Mouse (Mus musculus): ENCODE measurements around the gene Aars. TPM values are rescaled to one million over a fixed set of nuclear protein-coding genes. Genes with fewer than 3 reads are reported as not detected.
"Not testable (repeated sequence)": the region's sequence is repeated elsewhere in the genome, so short reads cannot be mapped to it uniquely, and the experiment has no call there.

Gene Aars
- total RNA-seq (2014; fragmentation: Nextera tagmentation) (49.3 and 51.4 TPM in 2 replicates), total RNA-seq (2017) (55.4 and 73.2 TPM in 2 replicates)

DNA sequence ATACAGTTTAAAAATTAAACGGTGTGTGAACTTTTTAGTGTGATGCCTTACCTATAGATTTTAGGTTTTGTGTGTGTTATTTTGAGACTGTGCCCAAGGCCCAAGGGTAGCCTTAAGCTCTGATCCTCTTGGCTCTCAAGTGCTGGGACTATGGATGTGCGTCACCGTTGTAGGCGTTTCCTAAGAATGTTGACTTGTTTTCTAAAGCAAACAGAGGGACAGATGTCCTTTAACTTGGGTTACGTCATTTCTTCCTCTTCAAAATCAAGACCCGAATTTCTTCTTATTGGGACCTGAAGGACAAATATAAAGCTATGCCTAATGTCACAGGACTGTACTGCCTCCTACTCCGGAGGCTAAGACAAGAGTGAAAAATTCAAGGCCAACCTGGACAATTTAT lies at the start of gene Aars:
Aars (plus strand) TSS at position 229 of the 400 bp plus-strand sequence.
- no peak for ATAC-seq (replicated peaks; ENCODE audit: low FRiP score, low TSS enrichment, poor library complexity, severe bottlenecking)

DNA sequence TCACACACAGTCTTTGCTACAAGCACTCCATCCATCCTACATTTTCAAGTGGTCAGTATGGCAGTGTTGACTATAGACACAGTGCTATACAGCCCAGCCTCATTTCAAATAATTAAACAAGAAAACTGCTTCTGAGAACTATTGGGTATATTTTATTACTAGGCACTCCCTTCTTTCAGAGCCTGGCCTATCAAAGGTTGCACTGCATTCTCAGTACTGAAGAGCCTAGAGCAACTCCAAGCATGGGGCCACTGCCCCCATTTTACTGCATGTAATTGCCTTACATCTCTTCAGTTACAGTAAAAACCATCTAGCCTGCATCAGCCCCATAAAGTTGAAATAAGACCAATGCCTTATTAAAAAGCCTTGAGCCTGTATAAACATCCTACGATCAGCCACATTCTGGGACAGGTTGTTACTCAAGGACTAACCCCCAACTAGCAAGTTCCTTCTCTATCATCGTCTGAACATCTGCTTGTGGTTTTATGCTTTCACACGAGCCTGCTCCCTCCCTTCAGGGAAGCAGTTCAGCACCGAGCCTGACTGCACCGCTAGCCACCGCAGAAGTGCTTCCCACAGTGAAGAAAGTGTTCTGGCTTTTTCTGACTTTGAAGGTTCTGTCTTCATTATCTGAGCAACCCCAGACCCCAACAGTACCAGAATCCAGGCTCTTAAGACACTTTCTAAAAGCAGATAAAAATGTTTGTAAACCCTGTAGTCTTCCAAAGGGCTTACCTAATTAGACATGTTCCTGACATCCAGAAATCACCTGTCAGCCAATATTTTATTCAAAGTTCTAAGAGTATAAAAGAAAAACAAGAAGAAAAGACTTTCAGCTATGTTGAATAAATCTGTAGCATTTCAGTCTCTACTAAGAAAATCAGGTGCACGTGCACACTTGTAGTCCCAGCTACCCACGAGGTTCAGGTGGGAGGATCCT lies 44.9 kb upstream of the Aars start:
- peak; percentile 97 for ATAC-seq (replicated peaks; ENCODE audit: low FRiP score, low TSS enrichment, poor library complexity, severe bottlenecking)

DNA sequence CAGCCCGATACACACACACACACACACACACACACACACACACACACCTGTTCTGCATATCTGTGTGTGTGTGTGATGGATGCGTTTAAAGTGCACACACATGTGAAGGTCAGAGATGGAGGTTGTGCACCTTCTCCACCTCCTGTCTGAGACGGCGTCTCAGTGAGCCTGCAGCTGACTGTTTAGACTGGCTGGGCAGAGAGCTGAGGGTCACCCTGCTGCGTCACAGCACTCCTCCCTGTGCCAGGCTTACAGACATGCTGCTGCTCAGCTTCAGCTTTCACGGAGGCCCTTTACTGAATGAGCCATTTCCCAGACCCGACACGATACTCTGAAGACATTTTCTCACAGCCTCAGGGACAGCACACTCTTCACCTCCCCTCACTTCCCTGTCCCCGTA lies 42.9 kb upstream of the Aars start:
- ATAC-seq (replicated peaks; ENCODE audit: low FRiP score, low TSS enrichment, poor library complexity, severe bottlenecking), result no peak

DNA sequence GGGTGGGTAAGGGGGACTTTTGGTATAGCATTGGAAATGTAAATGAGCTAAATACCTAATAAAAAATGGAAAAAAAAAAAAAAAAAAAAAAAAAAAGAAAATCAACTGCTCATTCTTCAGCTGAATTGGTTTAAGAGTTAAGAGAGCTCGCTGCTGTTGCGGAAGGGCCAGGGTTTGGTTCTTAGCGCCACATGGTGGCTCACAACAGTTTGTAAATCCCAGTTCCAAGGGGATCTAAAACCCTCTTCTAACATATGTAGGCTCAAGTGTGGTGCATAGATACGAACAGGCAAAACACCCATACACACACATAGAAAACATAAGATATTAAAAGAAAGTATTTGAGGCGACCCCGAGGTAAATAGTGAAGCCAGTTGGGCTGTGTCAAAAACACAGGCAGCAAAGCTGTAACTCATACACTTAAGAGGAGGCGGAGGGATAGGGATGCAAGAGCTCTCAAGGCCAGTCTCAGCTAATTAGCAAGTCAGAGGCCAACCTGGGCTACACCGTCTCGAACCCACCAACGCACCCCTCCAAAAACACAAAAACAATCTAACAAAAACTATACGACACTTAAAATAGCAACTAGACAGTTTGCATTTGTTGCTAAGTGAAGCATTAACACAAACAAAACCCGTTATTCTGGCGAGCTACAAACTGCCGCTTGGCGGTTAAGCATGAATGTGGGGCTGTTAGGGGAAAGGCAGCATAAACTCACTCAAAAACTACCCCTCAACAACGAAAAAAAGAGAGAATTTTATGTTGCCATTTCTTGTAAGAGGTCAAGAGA lies 36.1 kb upstream of the Aars start:
- peak; percentile 40; the same call in 1 of the 2 replicates for ATAC-seq (replicated peaks; ENCODE audit: low FRiP score, low TSS enrichment, poor library complexity, severe bottlenecking)

DNA sequence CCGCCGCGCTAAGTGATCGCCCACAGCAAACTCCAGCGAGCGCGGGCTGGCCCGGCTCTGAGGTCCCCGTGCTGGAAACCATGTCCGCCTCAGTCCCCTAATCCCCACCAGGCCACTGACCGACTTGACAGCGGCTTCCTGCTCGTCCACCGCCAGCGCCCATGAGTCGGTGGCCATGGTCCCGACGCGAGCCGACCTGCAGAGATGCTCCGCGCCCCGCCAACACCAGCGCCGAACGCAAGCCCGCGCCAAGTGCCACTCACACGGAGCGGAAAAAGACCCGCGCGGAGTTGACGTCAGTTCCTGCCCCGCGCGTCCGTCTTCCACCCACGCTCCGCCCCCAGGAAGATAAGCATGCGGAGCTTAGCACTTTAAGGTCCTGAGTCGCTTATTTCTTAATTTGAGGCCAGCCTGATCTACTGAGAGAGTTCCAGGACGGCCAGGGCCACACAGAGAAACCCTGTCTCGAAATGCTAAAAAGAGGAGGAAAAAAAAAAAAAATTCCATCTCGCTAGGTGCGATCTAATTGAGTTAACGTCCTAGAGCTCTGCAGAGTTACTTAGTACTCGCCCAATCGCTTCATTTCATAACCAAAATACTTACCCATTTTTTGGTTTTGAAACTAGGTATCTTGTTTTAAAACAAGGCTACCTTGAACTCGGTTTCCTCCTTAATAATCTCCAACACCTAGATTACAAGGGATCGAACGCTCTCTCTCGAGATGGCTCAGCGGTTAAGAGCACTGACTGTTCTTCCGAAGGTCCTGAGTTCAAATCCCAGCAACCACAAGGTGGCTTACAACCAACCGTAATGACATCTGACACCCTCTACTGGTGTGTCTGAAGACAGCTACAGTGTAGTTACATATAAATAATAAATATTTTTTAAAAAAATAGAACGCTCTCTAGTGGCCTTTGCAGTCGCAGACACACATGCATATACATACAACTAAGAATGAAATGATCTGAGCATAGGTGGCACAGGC lies 35.1 kb upstream of the Aars start, which contains the start of gene Ddx19a:
Ddx19a (minus strand) TSS at position 254 of the 985 bp plus-strand sequence.
- peak; percentile 96 for ATAC-seq (replicated peaks; ENCODE audit: low FRiP score, low TSS enrichment, poor library complexity, severe bottlenecking)

DNA sequence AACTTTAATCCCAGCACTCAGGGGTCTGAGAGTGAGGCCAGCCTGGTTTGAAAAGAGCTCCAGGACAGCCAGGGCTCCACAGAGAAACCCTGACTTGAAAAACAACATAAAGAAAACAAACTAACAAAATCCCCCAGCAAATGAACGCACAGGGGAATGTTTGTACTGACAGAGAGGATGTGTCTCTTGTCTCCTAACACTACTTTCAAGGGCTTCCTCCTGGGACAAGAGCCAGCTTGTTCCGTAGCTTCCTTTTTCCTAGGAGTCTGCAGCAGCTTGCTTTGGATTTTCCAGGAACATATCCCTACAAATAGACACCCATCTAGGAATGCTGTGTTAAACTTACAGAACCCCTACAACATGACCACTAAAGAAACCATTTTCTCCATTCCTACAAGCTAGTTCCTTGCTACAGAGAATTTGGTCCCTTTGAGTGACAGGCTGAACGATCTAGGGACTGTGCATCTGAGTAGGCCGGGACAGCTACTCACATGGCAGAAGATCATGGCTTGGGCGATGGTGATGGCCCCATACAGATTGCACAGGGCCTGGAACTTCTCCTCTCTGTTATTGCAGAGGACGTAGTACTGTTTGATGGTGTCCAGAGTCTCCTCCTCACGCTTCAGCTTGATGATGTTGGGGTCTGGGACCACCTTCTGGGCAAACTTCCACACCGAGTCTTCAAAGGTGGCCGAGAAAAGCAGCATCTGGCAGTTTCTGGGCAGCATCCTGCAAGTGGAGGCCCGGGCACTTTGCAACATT lies 22.5 kb upstream of the Aars start:
- not testable (repeated sequence) for ATAC-seq (replicated peaks; ENCODE audit: low FRiP score, low TSS enrichment, poor library complexity, severe bottlenecking)

DNA sequence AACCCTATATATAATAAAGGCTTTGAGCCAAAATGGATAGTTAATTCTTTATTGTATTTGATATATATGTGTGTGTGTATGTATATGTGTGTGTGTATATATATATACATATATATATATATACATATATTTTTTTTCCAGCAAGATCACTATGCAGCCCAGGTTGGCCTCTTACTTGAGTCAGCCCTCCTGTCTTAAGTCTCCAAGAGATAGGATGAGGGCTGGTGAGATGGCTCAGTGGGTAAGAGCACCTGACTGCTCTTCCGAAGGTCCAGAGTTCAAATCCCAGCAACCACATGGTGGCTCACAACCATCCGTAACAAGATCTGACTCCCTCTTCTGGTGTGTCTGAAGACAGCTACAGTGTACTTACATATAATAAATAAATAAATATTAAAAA lies 6.3 kb upstream of the Aars start:
- ATAC-seq (replicated peaks; ENCODE audit: low FRiP score, low TSS enrichment, poor library complexity, severe bottlenecking), result not testable (repeated sequence)

DNA sequence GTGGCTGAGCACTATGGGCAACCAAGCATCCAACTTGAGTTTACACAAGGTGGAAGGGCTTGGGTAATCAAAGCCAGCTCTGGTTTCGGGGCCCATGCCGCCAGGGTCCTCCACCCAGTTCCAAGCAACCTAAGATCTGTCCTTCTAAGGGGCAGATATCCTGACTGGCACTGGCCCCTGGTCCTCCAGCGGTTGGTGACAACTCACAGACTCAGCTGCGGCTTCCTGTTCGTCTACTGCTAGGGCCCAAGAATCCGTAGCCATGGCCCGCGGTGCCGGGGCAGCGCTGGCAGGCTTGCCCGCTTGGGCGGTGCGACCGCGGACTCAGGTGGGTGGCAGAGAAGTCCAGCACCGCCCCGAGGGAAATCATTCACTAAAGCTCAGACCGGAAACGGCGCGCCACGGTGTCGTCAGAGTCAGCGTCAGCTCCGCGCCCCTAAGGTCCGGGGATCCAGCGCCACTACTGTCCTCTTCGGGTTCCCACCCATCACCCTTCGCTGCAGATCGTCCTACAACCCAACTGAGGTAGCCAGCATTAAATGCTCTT lies 5.5 kb upstream of the Aars start:
- peak; percentile 97 for ATAC-seq (replicated peaks; ENCODE audit: low FRiP score, low TSS enrichment, poor library complexity, severe bottlenecking)

DNA sequence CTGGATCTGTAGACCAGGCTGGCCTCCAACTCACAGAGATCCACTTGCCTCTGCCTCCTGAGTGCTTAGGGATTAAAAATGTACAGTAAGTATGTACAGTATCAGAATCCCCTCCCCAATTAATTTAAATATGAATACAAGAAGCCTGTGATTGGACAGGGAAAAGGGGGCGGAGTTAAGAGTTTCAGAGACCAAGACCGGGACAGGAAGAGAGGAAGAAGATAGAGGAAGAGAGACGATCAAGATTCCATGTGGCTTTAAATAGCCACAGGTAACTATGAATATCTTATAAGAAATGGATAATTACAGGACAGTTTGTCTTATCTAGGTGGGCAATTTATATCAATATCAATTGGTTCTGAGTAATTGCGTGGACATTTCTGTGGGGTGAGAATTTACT lies 3.4 kb upstream of the Aars start:
- no peak for ATAC-seq (replicated peaks; ENCODE audit: low FRiP score, low TSS enrichment, poor library complexity, severe bottlenecking)

DNA sequence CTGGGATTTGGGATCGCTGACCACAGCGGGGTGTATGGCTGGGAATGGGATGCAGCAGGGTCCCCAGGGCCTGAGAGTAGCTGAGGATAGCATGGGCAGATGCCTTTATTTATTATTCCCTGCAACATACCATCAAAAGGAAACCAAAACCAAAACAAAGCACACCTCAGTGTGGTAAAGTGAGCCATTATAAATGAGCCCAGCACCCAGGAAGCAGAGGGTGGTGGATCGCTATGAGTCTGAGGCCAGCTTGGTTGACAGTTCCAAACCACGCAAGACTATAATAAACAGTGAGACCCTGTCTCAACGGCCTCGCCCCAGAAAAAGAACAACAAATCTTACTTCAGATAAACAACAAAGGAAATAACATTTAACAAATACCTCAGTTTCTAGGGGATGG lies 2.9 kb upstream of the Aars start:
- ATAC-seq (replicated peaks; ENCODE audit: low FRiP score, low TSS enrichment, poor library complexity, severe bottlenecking), result no peak

DNA sequence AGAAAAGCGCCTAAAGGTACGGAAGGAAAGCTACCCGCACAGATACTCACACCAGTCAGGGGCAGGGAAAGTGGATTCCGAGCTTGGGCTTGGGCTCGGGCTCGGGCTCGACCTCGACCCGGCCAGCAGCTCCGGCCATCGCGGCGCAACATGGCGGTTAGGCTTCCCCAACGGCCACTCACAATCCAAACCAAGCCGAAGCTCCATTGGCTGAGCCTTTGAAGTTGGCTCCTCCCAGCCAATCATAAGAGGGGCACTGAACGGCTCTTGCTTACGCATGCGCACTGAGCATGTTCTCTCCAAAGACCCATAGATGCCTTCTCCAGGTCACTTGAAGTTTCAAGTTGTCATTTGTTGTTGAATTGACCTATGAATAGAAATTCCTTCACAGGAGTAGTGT lies 1.4 kb upstream of the Aars start, which contains the start of gene Ddx19b:
Ddx19b (minus strand) TSS at position 180 of the 400 bp plus-strand sequence.
- ATAC-seq (replicated peaks; ENCODE audit: low FRiP score, low TSS enrichment, poor library complexity, severe bottlenecking), result no peak

DNA sequence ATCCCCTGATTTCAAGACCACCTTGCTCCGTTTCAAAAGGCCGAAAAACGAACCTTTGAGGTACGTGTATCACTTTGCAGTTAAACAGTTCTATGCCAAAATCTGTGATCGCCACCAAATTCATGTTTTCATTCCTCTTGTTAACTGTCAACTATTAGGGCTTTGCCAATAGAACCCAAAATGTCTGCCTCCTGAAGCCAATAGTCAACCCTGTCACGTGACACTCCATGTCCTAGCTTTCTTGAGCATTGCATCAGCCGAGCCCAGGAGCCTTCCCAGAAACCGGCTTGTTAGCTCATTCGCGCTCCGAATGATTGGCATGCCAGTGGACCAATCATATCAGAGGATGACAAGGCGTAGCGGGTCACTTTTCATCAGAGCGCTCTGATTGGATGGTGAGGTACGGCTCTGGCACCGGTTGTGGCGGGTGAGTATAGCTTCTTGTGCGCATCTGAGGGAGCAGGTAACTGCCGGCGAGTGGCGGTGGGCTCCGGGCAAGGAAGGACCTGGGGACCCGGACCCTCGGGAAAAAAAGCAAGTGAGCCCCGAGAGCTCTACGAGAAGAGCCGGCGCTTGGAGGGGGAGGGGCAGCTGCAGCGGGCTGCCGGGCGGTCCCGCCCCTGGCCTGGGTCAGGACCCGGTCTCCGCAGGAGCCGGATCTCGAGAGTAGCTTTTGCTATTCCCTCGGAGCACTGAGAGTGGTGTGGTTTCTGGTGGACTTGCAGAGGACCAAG lies 705 bp downstream of the Aars start:
- peak; percentile 99 for ATAC-seq (replicated peaks; ENCODE audit: low FRiP score, low TSS enrichment, poor library complexity, severe bottlenecking)

DNA sequence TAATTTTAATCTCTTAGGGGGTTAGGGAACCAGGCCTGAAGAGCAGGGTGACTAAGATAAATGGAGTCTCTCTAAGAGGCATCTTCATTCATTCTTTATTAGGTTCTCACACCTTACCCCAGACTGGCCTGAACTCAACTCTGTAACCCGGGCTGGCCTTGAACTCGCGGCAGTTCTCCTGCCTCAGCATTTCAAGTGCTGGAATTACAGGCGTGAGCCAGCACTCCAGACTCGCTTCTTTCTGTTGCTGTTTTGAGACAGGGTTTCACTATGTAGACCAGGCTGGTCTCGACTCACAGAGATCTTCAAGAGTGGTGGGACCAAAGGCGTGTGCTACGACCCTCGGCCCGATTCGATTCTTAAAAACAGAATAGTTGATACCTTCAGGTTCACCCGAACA lies 1.3 kb downstream of the Aars start:
- peak; percentile 6; the same call in 1 of the 2 replicates for ATAC-seq (replicated peaks; ENCODE audit: low FRiP score, low TSS enrichment, poor library complexity, severe bottlenecking)

DNA sequence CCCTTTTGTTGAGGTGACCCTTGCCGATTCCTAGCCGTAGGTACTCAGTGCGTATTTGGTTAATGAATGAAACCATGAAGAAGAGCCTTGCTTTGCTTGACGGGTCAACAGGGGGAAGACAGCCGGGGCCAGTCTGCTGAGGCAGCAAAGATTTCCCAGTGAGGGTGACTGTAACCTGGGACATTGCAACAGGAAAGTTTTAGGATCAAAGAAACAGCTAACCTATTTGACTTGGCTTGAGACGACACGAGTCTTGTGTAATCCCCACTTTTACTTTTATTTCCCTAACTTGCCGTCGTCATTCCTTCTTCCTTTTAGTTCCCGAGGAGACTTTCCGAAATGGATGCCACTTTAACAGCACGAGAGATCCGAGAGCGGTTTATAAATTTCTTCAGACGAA lies 3.6 kb downstream of the Aars start:
- ATAC-seq (replicated peaks; ENCODE audit: low FRiP score, low TSS enrichment, poor library complexity, severe bottlenecking), result no peak

DNA sequence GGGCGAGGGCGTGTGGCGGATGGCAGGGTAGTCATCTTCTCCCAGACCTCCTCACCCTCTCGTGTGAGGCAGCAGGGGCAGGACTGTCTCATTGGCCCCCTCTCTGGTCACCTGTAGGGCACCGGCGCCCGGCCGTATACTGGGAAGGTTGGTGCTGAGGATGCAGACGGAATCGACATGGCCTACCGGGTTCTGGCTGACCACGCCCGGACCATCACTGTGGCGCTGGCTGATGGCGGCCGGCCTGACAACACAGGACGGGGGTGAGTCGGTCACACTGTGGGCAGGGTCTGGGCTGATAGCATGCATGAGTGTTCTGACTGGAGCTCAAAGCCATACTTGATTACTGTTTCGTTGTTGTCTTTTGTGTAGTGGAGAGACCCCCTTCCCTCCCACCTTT lies 9.6 kb downstream of the Aars start:
- no peak; the same call in 1 of the 2 replicates for ATAC-seq (replicated peaks; ENCODE audit: low FRiP score, low TSS enrichment, poor library complexity, severe bottlenecking)

DNA sequence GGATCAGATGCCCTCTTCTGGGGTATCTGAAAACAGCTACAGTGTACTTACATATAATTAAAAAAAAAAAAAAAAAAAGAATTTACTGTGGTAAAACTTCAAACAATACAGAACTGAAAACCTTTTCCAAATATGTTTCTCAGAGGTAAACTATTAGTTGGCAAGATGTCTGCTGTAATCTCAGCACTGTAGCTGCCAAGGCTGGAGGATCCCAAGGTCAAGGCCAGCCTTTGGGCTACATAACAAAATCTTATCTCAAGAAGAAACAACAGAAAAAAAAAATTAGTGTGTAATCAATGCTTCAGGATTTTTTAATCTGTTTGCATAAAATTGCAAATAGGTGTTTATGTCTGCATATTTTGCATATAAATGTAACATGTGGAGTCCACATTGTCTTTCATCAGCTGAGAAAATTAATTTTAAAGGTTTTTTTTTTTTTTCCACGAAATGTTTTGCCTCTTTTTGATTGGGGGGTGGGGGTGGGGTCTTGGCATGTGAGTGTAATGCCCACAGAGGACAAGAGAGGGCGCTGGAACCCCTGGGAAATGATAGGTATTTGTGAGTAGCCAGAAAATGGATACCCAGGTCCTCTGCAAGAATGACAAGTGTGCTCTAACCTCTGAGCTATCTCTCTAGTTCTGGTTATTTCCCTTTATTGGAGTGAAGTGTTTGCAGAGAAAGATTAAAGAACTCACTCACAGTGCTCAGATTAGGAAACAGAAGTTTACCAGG lies 11.2 kb downstream of the Aars start:
- ATAC-seq (replicated peaks; ENCODE audit: low FRiP score, low TSS enrichment, poor library complexity, severe bottlenecking), result no peak

DNA sequence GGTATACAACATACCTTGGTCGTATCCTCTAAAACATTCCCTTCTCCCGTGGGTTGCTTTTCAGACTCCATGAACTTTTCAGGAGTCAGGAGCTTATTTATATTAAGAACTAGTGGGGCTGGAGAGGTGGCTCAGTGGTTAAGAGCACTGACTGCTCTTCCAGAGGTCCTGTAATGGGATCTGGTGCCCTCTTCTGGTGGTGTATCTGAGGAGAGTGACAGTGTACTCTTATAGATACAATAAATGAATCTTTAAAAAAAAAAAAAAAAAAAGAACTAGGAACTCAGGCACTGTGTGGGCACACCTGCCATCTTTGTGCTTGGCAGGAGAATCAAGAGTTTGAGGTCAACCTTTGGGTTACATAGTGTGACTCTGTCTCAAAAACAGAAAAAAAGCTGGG lies 15.8 kb downstream of the Aars start:
- ATAC-seq (replicated peaks; ENCODE audit: low FRiP score, low TSS enrichment, poor library complexity, severe bottlenecking), result no peak
